ENCODE assay signal across 10 mouse cellular contexts in genomic region chr1:167013234-167013864, GRCm38 (mm10). TPM values are rescaled to one million over a fixed set of nuclear protein-coding genes. Genes with fewer than 3 reads are reported as not detected.
DNase-seq lines count a peak whose midpoint lies in the region; ATAC-seq lines count a peak whose summit lies in the region.
"Had no signal": no experiment of that assay in that cellular context is flagged by ENCODE, and none has a peak within 500 bp of the region (broad histone marks: within the 10 kb centered on the region; RNA-seq: fewer than 3 reads in every experiment).

No protein-coding gene starts in this region.

- DNase-seq in embryo, embryonic 10 days (ENCODE audit: low spot score) = peak; percentile 38
- DNase-seq in embryo, embryonic 9.5 days (ENCODE audit: extremely low spot score) = no peak
- peak; percentile 50 for DNase-seq in testis, postnatal 10 days (ENCODE audit: low spot score)
- DNase-seq in testis, postnatal 14 days (ENCODE audit: low spot score) = no peak
- DNase-seq in skeletal muscle tissue, adult 2 months (ENCODE audit: low read depth, low spot score) = peak; percentile 26
- DNase-seq in urinary bladder, postnatal 25 days (ENCODE audit: low spot score) = no peak
- DNase-seq: lung, embryonic 14.5 days had no signal

- no peaks in the 10 kb centered on the region for H3K27me3 ChIP-seq in hindbrain, embryonic 13.5 days

- H3K4me3 ChIP-seq in hindbrain, embryonic 13.5 days = no peak overlapping the region

- WGBS in hindbrain, embryonic 13.5 days = 17% methylated on average over 7 of the region's 7 CpGs

- H3K27ac ChIP-seq in hindbrain, embryonic 13.5 days = peak overlapping the region; percentile 72

- no peaks in the 10 kb centered on the region for H3K9me3 ChIP-seq in hindbrain, embryonic 13.5 days

- no peak overlapping the region for H3K4me2 ChIP-seq in hindbrain, embryonic 13.5 days
- H3K4me2 ChIP-seq: lung, embryonic 14.5 days had no signal

- H3K9ac ChIP-seq in hindbrain, embryonic 13.5 days = no peak overlapping the region
- H3K9ac ChIP-seq: lung, embryonic 14.5 days had no signal

- no peaks in the 10 kb centered on the region for H3K36me3 ChIP-seq in hindbrain, embryonic 13.5 days

- H3K4me1 ChIP-seq in hindbrain, embryonic 13.5 days (replicated peaks) = peaks cover 65% of the 10 kb centered on the region

- peak; percentile 84 for ATAC-seq in hindbrain, embryonic 13.5 days (ENCODE audit: low FRiP score)
- ATAC-seq in erythroid progenitor cell, adult 5-6 weeks (replicated peaks; ENCODE audit: low FRiP score, poor library complexity, severe bottlenecking) = no peak
- ATAC-seq: inflammation-experienced regulatory T-cells, adult 6 months had no signal

RNA-seq across cellular contexts. Expression of gene Fam78b, which starts 12.1 kb away (rescaled TPM):
- 8.3 and 9.0 TPM in 2 replicates for polyA plus RNA-seq in hindbrain, embryonic 13.5 days (2015; fragmentation: Nextera tagmentation; extraction: Ambion mirVana)
- total RNA-seq in erythroid progenitor cell, adult 5-6 weeks (2015; ENCODE audit: low replicate concordance) = not detected in 2 replicates
- not detected in 2 replicates for total RNA-seq in erythroid progenitor cell, adult 5-6 weeks (2017; ENCODE audit: low replicate concordance)
- polyA plus RNA-seq: inflammation-experienced regulatory T-cells, adult 6 months had no signal

Comparison
In these comparisons a context has a peak if more than half of its experiments do, and no peak if none do; other contexts are left out.
1. DNase-seq: peak in embryo, embryonic 10 days (single experiment), testis, postnatal 10 days (single experiment) and skeletal muscle tissue, adult 2 months (single experiment); none in embryo, embryonic 9.5 days (single experiment), testis, postnatal 14 days (single experiment) and urinary bladder, postnatal 25 days (single experiment).